Mouse (Mus musculus): ENCODE measurements around the gene Golga4. TPM values are rescaled to one million over a fixed set of nuclear protein-coding genes. Genes with fewer than 3 reads are reported as not detected.
A peak's percentile ranks its signal among the peaks of the same experiment; 100 is the strongest.

Golga4 gene
- total RNA-seq, 2 experiments from 2014 or later: 110 to 143 TPM

GRCm38 (mm10) chr9:118623483-118623882 is 117.4 kb downstream of the Golga4 start:
- DNase-seq: peak in 1 of 2 experiments; percentile 51

GRCm38 (mm10) chr9:118624146-118624545 is 118.1 kb downstream of the Golga4 start:
- DNase-seq: no peak

- peak; percentile 74 to 81 for DNase-seq
Measured at GRCm38 (mm10) chr9:118629763-118630379, 123.8 kb downstream of the Golga4 start.

Other genes starting within 250 kb of the Golga4 start
- under 1 TPM; 0.30 to 0.33 TPM for gene Eomes, start 28.1 kb upstream of the Golga4 start, total RNA-seq (2021)
- 10 to 100 TPM; 56.9 to 81.3 TPM for gene Itga9, start 100.4 kb downstream of the Golga4 start, total RNA-seq (2021)